Mouse (Mus musculus) CD4-positive, CD25-positive, alpha-beta regulatory T cell, adult 4 months (primary cell): ENCODE results near the gene Dnajc9. TPM values are rescaled to one million over a fixed set of nuclear protein-coding genes. Genes with fewer than 3 reads are reported as not detected.

Source experiments
- ATAC-seq: one replicate; pipeline ENCODE4 v1.8.0; 2017
- polyA plus RNA-seq, 2 experiments: library from polyadenylated mRNA; unstranded; fragments of 100-300 nt; shearing (Covaris generic); gene quantifications; one replicate each; pipeline ENCODE4 v1.2.1; 2017

Dnajc9 gene
- polyA plus RNA-seq, 2 experiments from 2014 or later, result 145 to 195 TPM

DNA sequence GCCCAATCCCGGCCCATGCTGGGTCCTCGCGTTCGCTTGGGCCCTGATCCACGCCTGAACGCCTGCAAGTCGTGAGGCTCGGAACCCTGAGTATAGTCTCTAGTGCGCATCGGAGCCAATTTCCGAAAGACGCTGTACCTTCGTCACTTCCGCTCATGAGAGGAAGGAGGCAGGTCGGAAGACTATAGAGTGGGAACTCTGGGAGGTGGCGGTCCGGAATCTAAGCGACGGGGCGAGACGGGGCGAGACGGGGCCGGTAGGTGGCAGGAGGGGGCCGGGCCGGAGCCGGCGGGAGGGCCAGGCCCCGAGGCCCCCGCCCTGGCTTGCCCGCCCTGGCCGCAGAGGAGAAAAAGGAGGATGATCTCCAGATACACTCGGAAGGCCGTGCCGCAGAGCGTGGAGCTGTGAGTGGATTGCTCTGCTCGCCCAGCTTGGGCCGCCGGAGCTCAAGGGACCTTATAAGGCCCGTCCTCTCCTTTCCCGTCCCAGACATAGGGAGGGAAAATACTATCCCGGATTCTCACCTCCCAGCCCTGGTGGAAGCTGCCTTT is 40.6 kb downstream of the Dnajc9 start, which contains the start of the genes Ecd and Fam149b:
TSS of gene Ecd (minus strand) at position 131 of the 551 bp plus-strand sequence.
TSS of gene Fam149b (plus strand) at position 172 of the 551 bp plus-strand sequence.
- peak; percentile 96 for ATAC-seq

DNA sequence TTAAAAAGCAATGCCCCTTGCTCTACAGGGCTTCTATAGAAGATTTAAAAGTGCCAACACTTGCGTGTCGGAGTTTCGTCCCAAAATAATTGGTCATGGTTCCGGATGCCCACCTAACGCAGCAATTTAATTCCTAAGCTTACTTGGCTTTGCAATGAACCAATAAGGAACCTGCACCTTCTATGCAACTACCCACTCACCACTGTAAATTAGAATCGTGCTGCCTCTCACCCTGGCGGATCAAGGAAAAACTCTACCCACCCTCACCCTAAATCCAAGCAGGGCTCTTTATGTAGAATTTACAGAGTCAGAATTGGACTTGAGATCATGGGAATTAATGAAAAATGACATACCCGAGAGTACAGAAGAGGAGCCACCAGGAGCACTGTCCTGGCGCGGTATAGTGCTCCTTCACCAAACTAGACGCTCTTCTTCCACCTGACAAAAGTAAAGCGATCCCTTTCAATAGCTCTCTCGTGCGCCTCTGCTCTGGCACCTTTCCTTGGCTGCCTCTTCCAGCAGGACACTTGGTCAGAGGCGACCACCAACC is 41.2 kb downstream of the Dnajc9 start:
- peak; percentile 58 for ATAC-seq

DNA sequence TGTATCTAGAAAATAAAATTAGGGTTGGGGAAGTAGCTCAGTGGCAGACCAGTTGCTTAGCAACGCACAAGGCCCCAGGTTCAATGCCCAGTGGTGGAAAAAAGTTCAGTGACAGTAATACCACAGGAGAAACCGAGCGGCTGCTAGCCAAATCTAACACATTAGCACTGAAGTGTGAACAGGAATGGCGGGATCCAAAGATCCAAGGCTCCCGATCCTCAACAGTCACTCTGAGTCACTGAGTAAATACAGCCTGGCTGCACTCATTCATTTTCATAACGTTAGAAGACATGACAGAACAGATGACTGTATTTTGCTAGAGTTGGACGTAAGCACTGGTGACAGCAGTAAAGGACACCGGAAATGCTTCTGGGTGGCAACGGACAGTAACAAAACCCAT is 42.8 kb downstream of the Dnajc9 start:
- no peak for ATAC-seq

- ATAC-seq, result peak; percentile 86
These were observed 47.8 kb downstream of the Dnajc9 start for GRCm38 (mm10) chr14:20340866-20341265.

DNA sequence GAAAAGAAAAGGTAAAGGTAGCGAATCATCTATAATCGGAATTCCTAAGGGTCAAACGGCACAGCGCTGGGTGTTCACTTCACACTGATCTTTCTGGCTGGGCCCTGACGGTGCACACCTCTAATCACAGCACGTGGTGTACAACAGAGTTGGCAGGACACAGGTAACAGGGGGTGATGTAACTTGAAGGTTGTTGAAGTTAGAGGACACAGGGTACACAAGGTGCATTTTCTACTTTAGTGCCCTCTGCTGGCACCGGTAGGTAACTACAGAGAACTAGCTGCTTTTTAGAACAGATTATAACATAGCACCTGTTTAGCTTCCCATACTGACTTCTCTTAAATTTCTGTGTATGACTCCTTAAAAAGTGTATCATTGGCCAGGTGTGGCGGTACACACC is 48.6 kb downstream of the Dnajc9 start:
- ATAC-seq, result peak; percentile 71

GRCm38 (mm10) chr14:20339415-20339814 is 49.3 kb downstream of the Dnajc9 start:
- ATAC-seq, result no peak

Other genes with a start within 250 kb of the Dnajc9 start
- gene Kcnk5, start 207.1 kb downstream of the Dnajc9 start, polyA plus RNA-seq, result 1 to 10 TPM; 1.3 to 4.4 TPM
- not detected for gene Kcnk16, start 119.7 kb downstream of the Dnajc9 start, polyA plus RNA-seq
- 10 to 100 TPM; 25.3 to 30.3 TPM for gene Nudt13, start 94.2 kb downstream of the Dnajc9 start, polyA plus RNA-seq
- 10 to 100 TPM; 70.5 to 80.7 TPM for gene Ecd, start 40.8 kb downstream of the Dnajc9 start, polyA plus RNA-seq
- gene Fam149b, start 40.7 kb downstream of the Dnajc9 start, polyA plus RNA-seq, result 10 to 100 TPM; 67.6 to 71.9 TPM
- 100 to 1,000 TPM in 1 of 2 experiments, 10 to 100 TPM in 1; 99.8 to 106 TPM for gene Mrps16, start 4.7 kb upstream of the Dnajc9 start, polyA plus RNA-seq
- gene Cfap70, start 63.3 kb upstream of the Dnajc9 start, polyA plus RNA-seq, result not detected
- gene Anxa7, start 91.2 kb upstream of the Dnajc9 start, polyA plus RNA-seq, result 10 to 100 TPM; 60.1 to 71.0 TPM
- 1 to 10 TPM; 1.5 to 3.5 TPM for gene Mss51, start 108.0 kb upstream of the Dnajc9 start, polyA plus RNA-seq
- gene Ppp3cb, start 157.7 kb upstream of the Dnajc9 start, polyA plus RNA-seq, result 10 to 100 TPM; 27.1 to 39.6 TPM